Mouse (Mus musculus) forebrain, embryonic 12.5 days (tissue): ENCODE results near the gene Spred3. TPM values are rescaled to one million over a fixed set of nuclear protein-coding genes. Genes with fewer than 3 reads are reported as not detected.

Experiments used
- ATAC-seq: fragments of 200-750 bp; cut with Nextera tagmentation; 2 replicates; pipeline ENCODE4 v1.8.0; 2017; ENCODE audit warnings: moderate TSS enrichment; ENCODE audit not compliant: low FRiP score
- H3K27ac ChIP-seq: fragments of 300-500 bp; sonication (generic); 2 replicates; pipeline ENCODE4 v1.5.1; 2016; ENCODE audit warnings: mild to moderate bottlenecking
- H3K27me3 ChIP-seq: fragments of 300-500 bp; sonication (generic); 2 replicates; pipeline ENCODE4 v1.6.1; 2016; ENCODE audit warnings: mild to moderate bottlenecking
- H3K36me3 ChIP-seq: fragments of 300-500 bp; sonication (generic); replicated peaks from 2 replicates; pipeline ENCODE4 v1.6.1; 2016; ENCODE audit warnings: mild to moderate bottlenecking
- H3K4me1 ChIP-seq: fragments of 300-500 bp; sonication (generic); 2 replicates; pipeline ENCODE4 v1.6.1; 2016
- H3K4me2 ChIP-seq: fragments of 300-500 bp; sonication (generic); 2 replicates; pipeline ENCODE4 v1.6.1; 2016; ENCODE audit warnings: mild to moderate bottlenecking, moderate library complexity
- H3K4me3 ChIP-seq: fragments of 300-500 bp; sonication (generic); replicated peaks from 2 replicates; pipeline ENCODE4 v1.5.1; 2016; ENCODE audit warnings: mild to moderate bottlenecking
- H3K9ac ChIP-seq: fragments of 300-500 bp; sonication (generic); 2 replicates; pipeline ENCODE4 v1.6.1; 2016; ENCODE audit warnings: mild to moderate bottlenecking
- H3K9me3 ChIP-seq: fragments of 300-500 bp; sonication (generic); 2 replicates; pipeline ENCODE4 v1.6.1; 2016
- WGBS: fragments of 180-500 bp; shearing (Covaris S2); methylation state at CpG from one replicate; pipeline ENCODE4 v1.1.7; 2016; 5-methylcytosine and 5-hydroxymethylcytosine counted together
- polyA plus RNA-seq: library from polyadenylated mRNA; unstranded; fragments of >200 nt; fragmentation: Nextera tagmentation; extraction: Ambion mirVana; gene quantifications from 2 replicates; pipeline ENCODE4 v1.2.1, GENCODE M21; 2016

Spred3 gene
- polyA plus RNA-seq, 1 experiment from 2014 or later, result 7.9 TPM

- Histone ChIP-seq H3K4me2 (peak overlapping the region; percentile 42), H3K4me1 (peaks cover 10% of the 10 kb centered on the region), H3K4me3 (no peak overlapping the region), H3K27ac (no peak overlapping the region), H3K9me3 (no peaks in the 10 kb centered on the region), H3K36me3 (no peaks in the 10 kb centered on the region), H3K27me3 (no peaks in the 10 kb centered on the region), H3K9ac (no peak overlapping the region)
- WGBS, result 30% methylated on average over 38 of the region's 38 CpGs
- no peak for ATAC-seq
These were observed 60.9 kb downstream of the Spred3 start for GRCm38 (mm10) chr7:29108992-29109955.

Other genes with a start within 250 kb of the Spred3 start
- 159 and 171 TPM in 2 replicates for gene Actn4, start 208.1 kb downstream of the Spred3 start, polyA plus RNA-seq
- 314 and 342 TPM in 2 replicates for gene Eif3k, start 188.5 kb downstream of the Spred3 start, polyA plus RNA-seq
- gene Map4k1, start 188.4 kb downstream of the Spred3 start, polyA plus RNA-seq, result 5.0 and 5.7 TPM in 2 replicates
- 3.6 and 4.8 TPM in 2 replicates for gene Ryr1, start 45.2 kb downstream of the Spred3 start, polyA plus RNA-seq
- 0.34 and 0.58 TPM in 2 replicates for gene Rasgrp4, start 35.6 kb downstream of the Spred3 start, polyA plus RNA-seq
- gene Fam98c, start 14.2 kb downstream of the Spred3 start, polyA plus RNA-seq, result 16.4 and 17.7 TPM in 2 replicates
- 0.57 and 1.2 TPM in 2 replicates for gene Ggn, start 201 bp downstream of the Spred3 start, polyA plus RNA-seq
- gene Psmd8, start 10.3 kb upstream of the Spred3 start, polyA plus RNA-seq, result 283 and 293 TPM in 2 replicates
- 0.78 and 0.87 TPM in 2 replicates for gene Catsperg1, start 43.6 kb upstream of the Spred3 start, polyA plus RNA-seq
- 0.43 and 0.63 TPM in 2 replicates for gene Kcnk6, start 62.1 kb upstream of the Spred3 start, polyA plus RNA-seq
- 70.3 and 73.8 TPM in 2 replicates for gene Yif1b, start 67.9 kb upstream of the Spred3 start, polyA plus RNA-seq
- 0.76 and 1.4 TPM in 2 replicates for gene 2200002D01Rik, start 78.1 kb upstream of the Spred3 start, polyA plus RNA-seq
- gene Spint2, start 111.5 kb upstream of the Spred3 start, polyA plus RNA-seq, result 42.2 and 45.0 TPM in 2 replicates
- 14.8 and 16.5 TPM in 2 replicates for gene Ppp1r14a, start 118.9 kb upstream of the Spred3 start, polyA plus RNA-seq
- 118 and 147 TPM in 2 replicates for gene Dpf1, start 133.5 kb upstream of the Spred3 start, polyA plus RNA-seq